Mouse (Mus musculus): Measurements from ENCODE around the gene Olfr1448. TPM values are rescaled to one million over a fixed set of nuclear protein-coding genes. Genes with fewer than 3 reads are reported as not detected.
"Not testable (repeated sequence)": the region's sequence is repeated elsewhere in the genome, so short reads cannot be mapped to it uniquely, and the experiment has no call there.

Olfr1448 gene
- not detected for total RNA-seq (2021)
- long read RNA-seq, experiment 1, result 0 reads
- long read RNA-seq, experiment 2, result 0 reads

- intact Hi-C loops (cut with DNase I; ENCODE audit: low total_unique reads), result no loop called here
- no peak for DNase-seq
Observed at GRCm38 (mm10) chr19:12924319-12924718, at the start of gene Olfr1448. Olfr1448 (minus strand) TSS chr19:12924419.

DNA sequence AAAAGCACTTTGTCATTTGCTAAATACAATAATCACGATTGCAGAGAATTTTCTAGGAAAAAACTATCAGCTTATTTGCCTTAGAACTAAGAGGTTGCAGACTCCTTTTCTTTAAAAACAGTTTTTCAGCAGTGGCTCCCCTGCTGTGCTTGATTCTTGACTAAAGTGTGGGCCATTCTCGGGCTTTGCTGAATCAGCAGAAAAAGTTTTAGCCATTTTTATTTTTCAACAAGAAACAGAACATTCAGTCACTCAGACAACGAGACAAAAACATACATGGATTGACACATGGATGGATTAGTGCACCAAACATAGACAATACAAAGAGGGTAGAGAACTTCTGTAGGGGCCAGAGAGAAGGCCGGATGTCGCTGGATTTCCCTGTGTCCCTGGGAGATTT lies 45.9 kb upstream of the Olfr1448 start:
- intact Hi-C loops (cut with DNase I; ENCODE audit: low total_unique reads); DNase-seq: not testable (repeated sequence)

DNA sequence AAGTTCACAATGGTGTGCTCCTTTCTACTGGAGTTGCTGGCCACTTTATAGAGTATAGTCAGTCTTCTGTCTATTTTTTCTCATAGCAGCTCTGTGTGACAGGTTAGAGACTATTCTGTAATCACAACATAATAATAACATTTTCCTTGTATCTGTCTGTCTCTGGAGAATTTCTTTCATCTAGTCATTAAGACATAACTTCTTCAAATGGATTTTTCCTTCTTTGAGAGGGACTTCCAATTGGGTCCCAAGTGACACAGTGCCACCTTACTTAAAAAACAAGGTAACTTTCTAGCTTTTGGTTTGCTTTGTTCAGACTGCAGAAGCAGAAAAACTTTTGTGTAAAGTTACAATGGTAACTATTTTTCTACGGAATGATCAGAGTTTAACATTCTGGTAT lies 25.7 kb upstream of the Olfr1448 start, which contains the start of gene Olfr1450:
Gene Olfr1450, plus strand, starts transcription at position 301 of the 400 bp plus-strand sequence.
- intact Hi-C loops (cut with DNase I; ENCODE audit: low total_unique reads), result no loop called here
- no peak for DNase-seq

GRCm38 (mm10) chr19:12930540-12930939 lies 6.3 kb upstream of the Olfr1448 start, which contains the start of gene Olfr1449:
Olfr1449 (plus strand) TSS chr19:12930840.
- DNase-seq, result no peak
- intact Hi-C loops (cut with DNase I; ENCODE audit: low total_unique reads), result no loop called here

DNA sequence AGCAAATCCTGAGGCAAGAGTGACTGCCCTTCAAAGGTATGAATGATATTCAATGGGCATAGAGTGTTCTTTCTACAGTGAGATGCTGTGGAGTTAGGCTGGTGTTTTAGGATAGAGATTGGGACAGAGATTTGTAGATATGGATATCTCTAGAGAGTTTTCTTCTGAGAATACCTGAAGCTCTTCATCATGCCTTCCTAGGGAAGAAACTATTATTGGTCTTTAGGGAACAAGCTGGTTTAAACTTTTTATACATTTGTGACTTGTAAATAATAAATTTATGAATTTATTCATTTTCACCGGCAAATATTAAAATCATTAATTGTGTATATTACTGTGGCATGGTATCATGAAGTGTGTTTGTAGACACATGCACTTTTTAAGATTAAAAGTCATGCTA lies 20.6 kb downstream of the Olfr1448 start, which contains the start of gene Olfr1447:
Gene Olfr1447, minus strand, starts transcription at position 101 of the 400 bp plus-strand sequence.
- intact Hi-C loops (cut with DNase I; ENCODE audit: low total_unique reads), result no loop called here
- DNase-seq, result no peak

DNA sequence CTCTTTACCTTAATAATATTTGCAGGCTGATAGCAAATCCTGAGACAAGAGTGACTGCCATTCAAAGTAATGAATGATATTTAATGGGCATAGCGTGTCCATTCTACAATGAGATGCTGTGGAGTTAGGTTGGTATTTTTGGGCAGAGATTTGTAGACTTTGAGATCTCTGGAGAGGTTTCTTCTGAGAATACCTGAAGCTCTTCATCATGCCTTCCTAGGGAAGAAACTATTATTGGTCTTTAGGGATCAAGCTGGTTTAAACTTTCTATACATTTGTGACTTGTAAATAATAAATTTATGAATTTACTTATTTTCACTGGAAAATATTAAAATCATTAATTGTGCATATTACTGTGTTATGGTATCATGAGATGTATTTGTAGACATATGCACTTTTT lies 30.8 kb downstream of the Olfr1448 start, which contains the start of gene Olfr1446:
Gene Olfr1446, minus strand, starts transcription at position 101 of the 400 bp plus-strand sequence.
- DNase-seq, result no peak
- intact Hi-C loops (cut with DNase I; ENCODE audit: low total_unique reads), result no loop called here

GRCm38 (mm10) chr19:12883555-12883954 lies 40.7 kb downstream of the Olfr1448 start, which contains the start of gene Olfr1445:
Olfr1445 (plus strand) TSS chr19:12883855.
- intact Hi-C loops (cut with DNase I; ENCODE audit: low total_unique reads), result no loop called here
- DNase-seq, result no peak

Other genes starting within 250 kb of the Olfr1448 start
- not detected for gene Olfr1443, start 246.3 kb downstream of the Olfr1448 start, total RNA-seq (2021)
- not detected for gene Keg1, start 228.6 kb downstream of the Olfr1448 start, total RNA-seq (2021)
- 1 to 10 TPM; 2.3 to 4.3 TPM for gene Cntf, start 158.8 kb downstream of the Olfr1448 start, total RNA-seq (2021)
- 10 to 100 TPM; 61.0 to 64.6 TPM for gene Zfp91, start 128.3 kb downstream of the Olfr1448 start, total RNA-seq (2021)
- gene Lpxn, start 128.2 kb downstream of the Olfr1448 start, total RNA-seq (2021), result under 1 TPM; 0.49 to 0.68 TPM
- gene Gm5244, start 77.7 kb downstream of the Olfr1448 start, total RNA-seq (2021), result not detected
- gene Olfr1444, start 67.1 kb downstream of the Olfr1448 start, total RNA-seq (2021), result not detected
- not detected for gene Olfr1445, start 40.6 kb downstream of the Olfr1448 start, total RNA-seq (2021)
- gene Olfr1446, start 30.9 kb downstream of the Olfr1448 start, total RNA-seq (2021), result not detected
- not detected for gene Olfr1447, start 20.7 kb downstream of the Olfr1448 start, total RNA-seq (2021)
- gene Olfr1449, start 6.4 kb upstream of the Olfr1448 start, total RNA-seq (2021), result not detected
- gene Olfr1450, start 25.8 kb upstream of the Olfr1448 start, total RNA-seq (2021), result not detected
- not detected for gene Olfr1451, start 70.6 kb upstream of the Olfr1448 start, total RNA-seq (2021)
- not detected for gene Olfr1453, start 103.9 kb upstream of the Olfr1448 start, total RNA-seq (2021)
- not detected for gene Olfr1454, start 136.2 kb upstream of the Olfr1448 start, total RNA-seq (2021)
- gene Olfr1457, start 173.5 kb upstream of the Olfr1448 start, total RNA-seq (2021), result not detected
- not detected for gene Olfr1458, start 182.4 kb upstream of the Olfr1448 start, total RNA-seq (2021)
- under 1 TPM in 1 of 2 experiments, not detected in 1; 0.02 TPM for gene Olfr1459, start 225.1 kb upstream of the Olfr1448 start, total RNA-seq (2021)
- gene Olfr1461, start 238.6 kb upstream of the Olfr1448 start, total RNA-seq (2021), result not detected

All from gastrocnemius, postnatal 14 days (tissue).